Mouse (Mus musculus) midbrain, embryonic 10.5 days (tissue): ENCODE results near the gene Inpp5a. TPM values are rescaled to one million over a fixed set of nuclear protein-coding genes. Genes with fewer than 3 reads are reported as not detected.

ENCODE experiments used
- DNase-seq: peaks from one replicate; pipeline ENCODE4 v3.0.0-alpha.2; 2017; ENCODE audit warnings: low spot score
- H3K27ac ChIP-seq: fragments of 300-500 bp; sonication (generic); replicated peaks from 2 replicates; pipeline ENCODE4 v1.5.1; 2016; ENCODE audit warnings: mild to moderate bottlenecking
- H3K27me3 ChIP-seq: fragments of 300-500 bp; sonication (generic); 2 replicates; pipeline ENCODE4 v1.6.1; 2016; ENCODE audit warnings: low read depth, mild to moderate bottlenecking; ENCODE audit not compliant: poor library complexity, severe bottlenecking
- H3K36me3 ChIP-seq: fragments of 300-500 bp; sonication (generic); 2 replicates; pipeline ENCODE4 v1.6.1; 2016; ENCODE audit warnings: mild to moderate bottlenecking, moderate library complexity
- H3K4me1 ChIP-seq: fragments of 300-500 bp; sonication (generic); 2 replicates; pipeline ENCODE4 v1.6.1; 2016
- H3K4me3 ChIP-seq: fragments of 300-500 bp; sonication (generic); 2 replicates; pipeline ENCODE4 v1.5.1; 2016; ENCODE audit warnings: mild to moderate bottlenecking, moderate library complexity
- H3K9me3 ChIP-seq: fragments of 300-500 bp; sonication (generic); replicated peaks from 2 replicates; pipeline ENCODE4 v1.6.1; 2016; ENCODE audit warnings: mild to moderate bottlenecking
- WGBS: fragments of 180-500 bp; shearing (Covaris S2); methylation state at CpG from one replicate; pipeline ENCODE4 v1.1.7; 2016; 5-methylcytosine and 5-hydroxymethylcytosine counted together
- polyA plus RNA-seq: library from polyadenylated mRNA; unstranded; fragments of >200 nt; fragmentation: Nextera tagmentation; extraction: Ambion mirVana; gene quantifications from 2 replicates; pipeline ENCODE4 v1.2.1, GENCODE M21; 2016

Inpp5a gene
- polyA plus RNA-seq, 1 experiment from 2014 or later: 17.3 TPM

DNA sequence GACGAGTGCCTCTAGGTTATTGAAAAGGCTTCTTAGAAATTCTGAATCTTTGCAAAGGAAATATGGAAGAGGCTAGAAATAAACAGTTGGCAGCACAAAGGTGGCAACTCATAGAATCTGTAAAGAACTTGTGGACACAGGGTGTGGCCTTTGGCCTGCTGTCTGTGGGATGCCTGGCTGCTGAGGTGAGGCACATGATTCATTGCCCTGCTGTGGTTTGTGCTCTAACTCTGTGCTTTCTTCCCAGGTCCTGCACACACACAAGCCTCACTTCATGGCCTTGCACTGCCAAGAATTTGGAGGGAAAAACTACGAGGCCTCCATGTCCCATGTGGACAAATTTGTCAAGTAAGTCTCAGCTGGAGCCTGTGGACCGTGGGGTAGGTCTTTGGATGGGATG is 88.8 kb downstream of the Inpp5a start:
- no peaks in the 10 kb centered on the region for H3K9me3 ChIP-seq
- DNase-seq: no peak
- H3K27me3 ChIP-seq: no peaks in the 10 kb centered on the region; the same call in 1 of the 2 replicates
- WGBS: 94% methylated on average over 3 of the region's 3 CpGs
- H3K27ac ChIP-seq: no peak overlapping the region
- H3K4me1 ChIP-seq: peaks cover 4% of the 10 kb centered on the region; the same call in 1 of the 2 replicates
- H3K36me3 ChIP-seq: 0 out of 2 replicates have a peak, but pooled peaks cover 2% of the 10 kb centered on the region
- H3K4me3 ChIP-seq: no peak overlapping the region

DNA sequence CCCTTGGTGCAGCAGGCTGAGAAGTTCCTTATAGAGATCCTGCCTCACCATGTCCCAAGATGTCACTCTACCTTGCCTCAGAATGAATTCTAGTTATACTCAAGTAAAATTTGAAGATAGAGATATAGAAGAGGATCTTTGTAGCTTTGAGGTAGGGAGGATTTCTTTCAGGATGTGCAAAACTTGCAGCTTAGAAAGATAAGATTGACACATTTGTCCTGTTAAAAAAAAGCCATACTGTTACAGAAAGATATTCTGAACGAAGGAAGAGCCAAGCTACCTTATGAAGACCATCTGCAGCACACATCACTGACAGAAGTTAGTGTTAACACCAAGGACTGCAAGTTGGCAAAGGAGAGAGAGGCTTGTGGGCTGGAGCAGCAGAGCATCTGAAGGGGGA is 90.2 kb downstream of the Inpp5a start:
- H3K9me3 ChIP-seq: no peaks in the 10 kb centered on the region
- 0 out of 2 replicates have a peak, but pooled peaks cover under 1% of the 10 kb centered on the region for H3K4me1 ChIP-seq
- H3K27ac ChIP-seq: no peak overlapping the region
- H3K36me3 ChIP-seq: 0 out of 2 replicates have a peak, but pooled peaks cover 2% of the 10 kb centered on the region
- no peak overlapping the region for H3K4me3 ChIP-seq
- peaks cover 10% of the 10 kb centered on the region; the same call in 1 of the 2 replicates for H3K27me3 ChIP-seq
- no peak for DNase-seq
- 84% methylated on average over 1 of the region's 1 CpGs for WGBS

DNA sequence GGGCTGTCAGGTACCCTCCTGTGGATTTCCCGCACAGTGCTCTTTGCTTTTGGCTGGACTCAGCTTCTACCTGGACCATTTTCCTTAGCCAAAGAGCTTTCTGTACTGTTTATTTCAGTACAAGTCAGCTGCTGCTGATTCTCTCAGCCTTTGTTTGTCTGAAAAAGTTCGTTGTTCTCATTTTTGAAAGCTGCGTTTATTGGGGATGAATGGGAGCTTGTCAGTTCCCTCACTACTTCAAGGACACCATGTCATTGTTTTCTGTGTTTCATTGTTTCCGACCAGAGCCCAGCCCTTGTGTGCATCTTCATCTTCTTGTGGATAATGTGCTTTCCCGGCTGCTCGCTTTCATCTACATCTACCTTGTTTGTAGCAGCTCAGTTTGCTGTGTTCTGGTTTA is 90.7 kb downstream of the Inpp5a start:
- H3K27me3 ChIP-seq: peaks cover 15% of the 10 kb centered on the region
- 0 out of 2 replicates have a peak, but pooled peaks cover 5% of the 10 kb centered on the region for H3K4me1 ChIP-seq
- no peak for DNase-seq
- H3K36me3 ChIP-seq: 0 out of 2 replicates have a peak, but pooled peaks cover 2% of the 10 kb centered on the region
- no peak overlapping the region for H3K4me3 ChIP-seq
- no peak overlapping the region for H3K27ac ChIP-seq
- WGBS: 88% methylated on average over 6 of the region's 6 CpGs
- H3K9me3 ChIP-seq: no peaks in the 10 kb centered on the region

DNA sequence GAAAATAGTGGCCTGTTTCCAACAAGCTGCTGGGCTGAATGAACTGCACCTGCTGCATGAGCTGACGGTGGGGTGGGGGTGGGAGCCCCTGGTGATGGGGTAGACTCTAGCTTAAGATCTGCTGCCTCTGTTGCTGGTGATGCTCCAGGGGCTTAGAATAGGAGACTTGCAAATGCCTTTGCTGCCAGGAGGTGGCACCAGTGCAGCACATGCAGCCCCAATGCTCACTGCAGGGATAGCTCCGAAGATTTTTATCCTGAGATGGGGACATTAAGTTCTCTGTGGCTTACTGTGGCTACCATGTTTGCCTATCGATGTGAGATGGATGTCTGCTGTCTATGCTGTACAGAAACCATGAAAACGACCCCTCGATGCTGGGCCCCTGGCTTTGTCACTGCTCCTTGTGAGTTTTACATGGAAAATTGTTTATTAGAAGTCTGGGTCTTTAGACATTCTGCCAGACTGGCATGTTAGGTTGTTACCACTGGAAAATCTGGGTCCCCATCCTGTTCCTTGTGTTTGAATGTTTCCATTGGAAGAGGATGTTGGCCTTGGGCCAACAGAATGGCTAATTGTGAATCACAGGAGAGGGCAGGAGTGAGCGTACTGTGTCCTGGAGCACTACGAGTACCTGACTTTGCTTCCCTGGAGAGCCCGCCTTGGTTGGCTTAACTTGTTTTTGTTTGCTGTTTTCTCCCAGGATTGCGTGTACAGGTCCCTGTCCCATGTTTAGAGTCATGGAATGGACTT is 95.5 kb downstream of the Inpp5a start:
- Histone ChIP-seq H3K4me1 (0 out of 2 replicates have a peak, but pooled peaks cover 5% of the 10 kb centered on the region), H3K27me3 (peaks cover 61% of the 10 kb centered on the region), H3K9me3 (no peaks in the 10 kb centered on the region), H3K4me3 (no peak overlapping the region), H3K27ac (no peak overlapping the region), H3K36me3 (0 out of 2 replicates have a peak, but pooled peaks cover 2% of the 10 kb centered on the region)
- peak; percentile 50 for DNase-seq
- 66% methylated on average over 9 of the region's 9 CpGs for WGBS

DNA sequence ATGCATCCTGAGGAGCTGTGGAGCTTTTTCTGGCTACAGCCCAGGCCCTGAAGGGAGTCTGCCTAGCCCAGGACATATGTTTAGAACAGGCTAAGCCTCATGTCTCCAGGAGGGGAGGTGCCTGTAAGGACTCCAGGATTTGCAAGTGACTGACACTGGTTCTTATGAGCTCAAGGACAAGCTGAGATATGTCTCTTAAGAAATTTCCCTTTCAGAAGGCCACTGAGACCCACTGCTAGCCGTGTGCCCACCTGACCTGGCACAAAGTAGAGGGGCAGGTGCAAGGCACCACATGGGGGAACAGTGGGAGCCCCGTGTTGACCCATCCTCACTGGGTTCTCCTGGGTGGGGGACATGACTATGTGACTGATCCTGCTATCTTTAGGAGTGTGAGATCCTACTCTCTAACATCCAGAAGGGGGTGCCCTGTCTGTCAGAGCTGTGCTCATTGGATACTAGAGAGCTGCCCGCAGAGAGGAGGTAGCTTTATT is 100.9 kb downstream of the Inpp5a start:
- WGBS: 70% methylated on average over 3 of the region's 3 CpGs
- Histone ChIP-seq H3K4me1 (peaks cover 8% of the 10 kb centered on the region), H3K27me3 (peaks cover 98% of the 10 kb centered on the region), H3K36me3 (no peaks in the 10 kb centered on the region), H3K27ac (no peak overlapping the region), H3K4me3 (no peak overlapping the region), H3K9me3 (no peaks in the 10 kb centered on the region)
- DNase-seq: no peak

DNA sequence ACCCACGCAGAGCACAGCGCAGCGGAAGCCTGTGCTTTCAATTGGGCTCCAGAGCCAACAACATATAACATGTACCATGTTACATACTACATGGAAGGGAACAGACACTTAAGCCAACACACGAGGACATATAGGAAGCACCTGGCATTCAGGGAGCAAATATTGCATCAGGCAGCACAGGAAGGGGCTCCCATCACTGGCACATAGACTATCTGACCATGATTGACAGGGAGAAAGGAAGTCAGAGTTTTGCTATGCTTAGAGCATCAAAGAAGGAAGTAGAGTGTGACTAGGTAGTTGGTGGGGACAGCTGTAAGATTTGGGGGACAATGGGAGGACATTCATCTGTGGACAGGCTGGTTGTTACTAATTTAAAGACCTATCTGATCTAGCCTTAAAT is 103.4 kb downstream of the Inpp5a start:
- Histone ChIP-seq H3K36me3 (no peaks in the 10 kb centered on the region), H3K4me1 (peaks cover 15% of the 10 kb centered on the region), H3K27ac (no peak overlapping the region), H3K9me3 (no peaks in the 10 kb centered on the region), H3K27me3 (peaks cover 99% of the 10 kb centered on the region), H3K4me3 (no peak overlapping the region)
- WGBS: 99% methylated on average over 4 of the region's 4 CpGs
- DNase-seq: no peak

DNA sequence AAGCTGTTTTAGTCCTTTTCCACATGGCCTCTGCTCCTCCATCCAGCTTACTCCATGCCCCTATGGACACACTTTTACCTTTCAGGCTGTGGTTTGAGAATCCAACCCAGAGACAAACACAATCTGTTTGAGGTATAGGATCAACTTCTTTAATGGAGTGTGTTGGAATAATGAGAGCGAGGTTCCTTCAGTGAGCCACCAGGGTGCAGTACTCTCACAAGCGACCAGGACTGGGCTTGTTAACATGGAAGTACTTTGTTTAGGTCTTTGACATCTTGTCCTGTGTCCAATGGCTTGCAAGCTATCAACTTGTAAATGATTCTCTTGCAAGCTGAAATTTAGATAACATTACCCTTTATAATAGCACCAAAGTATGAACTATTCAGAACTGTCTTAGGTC is 104.0 kb downstream of the Inpp5a start:
- H3K27ac ChIP-seq: no peak overlapping the region
- WGBS: 37% methylated on average over 2 of the region's 2 CpGs
- H3K36me3 ChIP-seq: no peaks in the 10 kb centered on the region
- H3K27me3 ChIP-seq: peaks cover 99% of the 10 kb centered on the region
- peak; percentile 33 for DNase-seq
- no peak overlapping the region for H3K4me3 ChIP-seq
- peaks cover 20% of the 10 kb centered on the region for H3K4me1 ChIP-seq
- no peaks in the 10 kb centered on the region for H3K9me3 ChIP-seq

DNA sequence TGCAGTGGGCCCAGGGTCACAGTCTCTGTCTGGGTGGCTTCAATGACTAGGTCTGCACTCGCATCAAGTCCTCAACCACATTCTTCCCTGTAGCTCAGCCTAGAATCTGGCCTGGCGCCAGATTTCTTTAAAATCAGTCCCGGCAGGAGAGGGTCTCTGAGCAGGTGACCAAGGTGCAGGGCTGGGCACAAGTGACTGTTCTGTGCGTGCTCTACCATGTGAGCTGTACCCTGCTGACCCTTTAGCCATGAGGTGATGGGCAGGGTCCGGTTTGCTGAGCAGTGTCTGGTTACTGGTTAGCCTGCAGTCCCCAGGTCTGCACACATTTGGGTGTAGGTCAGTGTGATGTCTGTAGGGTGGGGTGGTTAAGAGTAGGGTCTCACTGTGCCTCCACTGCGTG is 106.9 kb downstream of the Inpp5a start:
- H3K36me3 ChIP-seq: no peaks in the 10 kb centered on the region

DNA sequence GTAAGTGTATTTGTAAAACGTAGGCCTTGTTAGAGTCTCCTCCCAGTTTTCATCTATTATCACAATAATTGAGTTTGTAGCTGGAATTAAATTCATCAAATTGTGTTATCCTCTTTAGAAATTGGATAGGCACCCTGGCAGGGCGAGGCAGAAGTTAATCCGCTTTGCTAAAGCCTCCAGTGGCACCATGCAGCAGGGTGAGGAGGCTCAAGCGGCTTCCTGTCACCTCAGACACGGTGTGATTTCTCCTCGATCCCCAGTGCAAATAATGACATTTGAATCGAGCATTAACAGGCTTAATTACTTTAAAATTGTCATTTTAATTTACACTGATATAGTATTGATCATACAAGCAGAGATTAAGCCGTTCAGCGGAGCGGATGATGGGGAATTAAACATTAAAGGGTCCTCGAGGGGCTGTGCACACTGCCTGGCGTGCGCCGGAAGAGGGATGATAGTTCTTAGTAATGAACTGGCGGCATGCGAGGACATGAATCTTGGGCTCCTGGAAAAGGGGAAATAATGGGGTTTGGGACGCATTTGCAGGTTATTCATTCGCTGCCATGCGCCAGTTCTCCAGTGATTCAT is 109.2 kb downstream of the Inpp5a start:
- Histone ChIP-seq H3K27me3 (peaks cover 99% of the 10 kb centered on the region), H3K36me3 (no peaks in the 10 kb centered on the region), H3K27ac (no peak overlapping the region), H3K4me3 (no peak overlapping the region), H3K4me1 (peaks cover 29% of the 10 kb centered on the region), H3K9me3 (no peaks in the 10 kb centered on the region)
- peak; percentile 41 for DNase-seq
- 37% methylated on average over 19 of the region's 19 CpGs for WGBS

More for the DNA sequence above, 106.9 kb downstream of the Inpp5a start:
- Histone ChIP-seq H3K9me3 (no peaks in the 10 kb centered on the region), H3K4me3 (no peak overlapping the region), H3K27me3 (peaks cover 99% of the 10 kb centered on the region), H3K4me1 (peaks cover 29% of the 10 kb centered on the region), H3K27ac (no peak overlapping the region)
- 84% methylated on average over 6 of the region's 6 CpGs for WGBS
- no peak for DNase-seq

DNA sequence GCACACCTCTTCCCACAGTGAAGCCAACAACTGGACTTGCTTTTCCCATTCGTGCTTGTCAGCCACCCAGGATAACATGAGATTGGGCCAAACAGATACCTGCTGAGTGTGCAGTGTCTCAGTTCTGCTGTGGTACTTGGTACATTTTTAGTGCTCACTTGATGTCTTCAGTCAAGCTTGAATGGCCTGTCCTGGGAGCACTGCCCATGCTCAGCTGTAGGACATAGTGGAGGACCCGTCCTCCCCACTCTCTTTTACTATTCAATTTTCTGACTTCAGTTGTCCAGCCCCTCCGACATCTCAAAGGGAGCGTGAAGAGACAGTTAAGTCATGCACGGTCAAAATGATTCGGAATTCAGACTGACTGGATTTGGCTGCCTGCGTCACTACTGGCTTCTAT is 115.2 kb downstream of the Inpp5a start:
- H3K27ac ChIP-seq: no peak overlapping the region
- H3K4me3 ChIP-seq: no peak overlapping the region
- no peaks in the 10 kb centered on the region for H3K9me3 ChIP-seq
- H3K27me3 ChIP-seq: peaks cover 100% of the 10 kb centered on the region
- no peak for DNase-seq
- 69% methylated on average over 7 of the region's 7 CpGs for WGBS
- H3K36me3 ChIP-seq: no peaks in the 10 kb centered on the region
- peaks cover 32% of the 10 kb centered on the region for H3K4me1 ChIP-seq

DNA sequence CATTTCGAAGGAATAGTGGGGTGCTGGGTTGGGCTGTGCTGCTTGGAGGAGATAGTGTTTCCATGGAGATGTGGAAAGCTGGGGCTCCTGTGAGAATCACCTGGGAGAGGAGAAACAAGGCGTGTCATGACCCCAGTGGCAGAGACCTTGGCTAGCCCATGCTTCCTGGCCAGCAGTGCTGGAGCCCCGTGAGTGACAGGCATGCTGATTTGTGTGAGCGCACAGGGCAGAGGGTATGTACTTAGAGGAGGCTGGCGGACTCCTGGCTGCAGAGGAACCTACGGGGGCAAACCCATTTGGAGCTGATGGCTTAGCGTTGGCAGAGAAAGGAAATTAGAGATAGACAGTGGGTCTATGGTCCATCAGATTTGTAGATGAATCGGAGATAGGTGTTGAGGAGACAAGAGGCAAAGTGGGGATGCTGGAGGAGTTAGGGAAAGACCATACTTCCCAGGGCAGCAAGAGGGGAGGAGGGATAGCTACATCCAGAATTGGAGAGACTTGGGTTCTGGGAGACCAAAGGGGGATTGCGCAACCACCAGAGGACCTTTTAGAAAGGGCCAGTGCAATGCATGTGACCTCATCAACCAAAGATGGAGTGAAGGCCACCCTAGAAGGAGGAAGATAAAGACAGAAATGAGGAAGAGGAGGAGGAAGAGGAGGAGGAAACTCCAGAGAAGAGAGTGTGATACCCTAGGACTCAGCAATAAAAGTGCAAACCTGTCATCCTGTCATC is 117.9 kb downstream of the Inpp5a start:
- H3K27ac ChIP-seq: no peak overlapping the region
- H3K4me3 ChIP-seq: no peak overlapping the region
- peaks cover 32% of the 10 kb centered on the region for H3K4me1 ChIP-seq
- H3K27me3 ChIP-seq: peaks cover 98% of the 10 kb centered on the region
- H3K36me3 ChIP-seq: no peaks in the 10 kb centered on the region
- DNase-seq: peak; percentile 34
- no peaks in the 10 kb centered on the region for H3K9me3 ChIP-seq
- WGBS: 75% methylated on average over 9 of the region's 9 CpGs

DNA sequence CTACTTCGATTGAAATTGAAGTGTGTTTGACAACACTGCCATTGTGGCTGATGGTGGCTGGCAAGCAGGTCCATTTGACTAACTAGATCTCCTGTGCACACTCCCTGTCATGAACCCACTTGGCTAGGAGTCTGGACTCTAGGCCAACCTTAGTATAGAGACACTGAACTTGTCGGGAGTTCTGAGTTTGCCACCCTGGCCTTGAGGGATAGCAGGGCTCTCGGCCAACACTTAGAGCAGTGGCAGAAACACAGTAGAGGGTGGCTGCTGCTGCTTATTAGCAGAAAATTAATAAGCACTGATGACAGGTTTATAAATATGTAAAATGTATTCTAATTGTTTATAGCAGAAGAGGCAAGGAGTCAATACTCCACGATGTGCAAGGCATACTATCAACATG is 120.0 kb downstream of the Inpp5a start:
- H3K27ac ChIP-seq: no peak overlapping the region
- no peaks in the 10 kb centered on the region for H3K9me3 ChIP-seq
- peaks cover 30% of the 10 kb centered on the region for H3K4me1 ChIP-seq
- H3K4me3 ChIP-seq: no peak overlapping the region
- H3K27me3 ChIP-seq: peaks cover 98% of the 10 kb centered on the region
- WGBS: 91% methylated on average over 4 of the region's 4 CpGs
- H3K36me3 ChIP-seq: no peaks in the 10 kb centered on the region; the same call in 1 of the 2 replicates
- no peak for DNase-seq
